Mouse (Mus musculus): Measurements from ENCODE around the gene Mturn. TPM values are rescaled to one million over a fixed set of nuclear protein-coding genes. Genes with fewer than 3 reads are reported as not detected.
A peak's percentile ranks its signal among the peaks of the same experiment; 100 is the strongest.

Gene Mturn
- polyA plus RNA-seq, 1 experiment: 1.4 TPM

- peak overlapping the region; percentile 72 for H3K4me2 ChIP-seq (ENCODE audit: low read depth)
- no peaks in the 10 kb centered on the region for H3K36me3 ChIP-seq (ENCODE audit: control insufficient read depth, insufficient read depth)
- no peaks in the 10 kb centered on the region for H3K79me2 ChIP-seq (ENCODE audit: control insufficient read depth, insufficient read depth)
- TF ChIP-seq TCF3 (IDR thresholded peaks at IDR 0.05; ENCODE audit: insufficient read length, low read depth) (no peak), TCF12 (IDR thresholded peaks at IDR 0.05; ENCODE audit: insufficient read depth, poor library complexity, severe bottlenecking) (peak; percentile 30), MYOG (IDR thresholded peaks at IDR 0.05; ENCODE audit: control insufficient read depth in 1 of 3, insufficient read depth in 1 of 3, insufficient read length in 2 of 3, low read depth in 2 of 3) (peak; percentile 25 to 78 (median 61)), CEBPB (IDR thresholded peaks at IDR 0.05; ENCODE audit: insufficient read depth, poor library complexity, severe bottlenecking) (no peak), MAX (IDR thresholded peaks at IDR 0.05; ENCODE audit: low read depth) (no peak), USF1 (IDR thresholded peaks at IDR 0.05; ENCODE audit: low read depth) (no peak), REST (IDR thresholded peaks at IDR 0.05; ENCODE audit: insufficient read depth, insufficient read length) (no peak), MYOD1 (IDR thresholded peaks at IDR 0.05; ENCODE audit: control insufficient read depth in 1 of 3, insufficient read length in 2 of 3, low read depth in 2 of 3) (peak; percentile 61 to 83 (median 82)), POLR2A (IDR thresholded peaks at IDR 0.05; ENCODE audit: insufficient read length, low read depth) (no peak), SRF (IDR thresholded peaks at IDR 0.05; ENCODE audit: control insufficient read depth, insufficient read length, low read depth) (no peak), POLR2AphosphoS2 (IDR thresholded peaks at IDR 0.05; ENCODE audit: insufficient read length, low read depth) (no peak), E2F4 (IDR thresholded peaks at IDR 0.05; ENCODE audit: insufficient read depth) (no peak)
- no peak overlapping the region for H3ac ChIP-seq (ENCODE audit: control insufficient read depth, insufficient read length)
- no peaks in the 10 kb centered on the region for H3K27me3 ChIP-seq (ENCODE audit: control insufficient read depth, insufficient read depth, insufficient read length)
- H3K4me3 ChIP-seq: no peak overlapping the region
These were observed 24.0 kb downstream of the Mturn start for GRCm38 (mm10) chr6:54705387-54705909.

GRCm38 (mm10) chr6:54706099-54706498 lies 24.7 kb downstream of the Mturn start:
- H3K27me3 ChIP-seq (ENCODE audit: control insufficient read depth, insufficient read depth, insufficient read length): no peaks in the 10 kb centered on the region
- no peak overlapping the region for H3ac ChIP-seq (ENCODE audit: control insufficient read depth, insufficient read length)
- no peaks in the 10 kb centered on the region for H3K79me2 ChIP-seq (ENCODE audit: control insufficient read depth, insufficient read depth)
- no peak overlapping the region for H3K4me3 ChIP-seq
- peak overlapping the region; percentile 72 for H3K4me2 ChIP-seq (ENCODE audit: low read depth)
- no peaks in the 10 kb centered on the region for H3K36me3 ChIP-seq (ENCODE audit: control insufficient read depth, insufficient read depth)
- TF ChIP-seq TCF12 (IDR thresholded peaks at IDR 0.05; ENCODE audit: insufficient read depth, poor library complexity, severe bottlenecking) (no peak), MAX (IDR thresholded peaks at IDR 0.05; ENCODE audit: low read depth) (no peak)

GRCm38 (mm10) chr6:54706611-54707172 lies 25.3 kb downstream of the Mturn start:
- Histone ChIP-seq H3K27me3 (ENCODE audit: control insufficient read depth, insufficient read depth, insufficient read length) (no peaks in the 10 kb centered on the region), H3K4me2 (ENCODE audit: low read depth) (no peak overlapping the region), H3K79me2 (ENCODE audit: control insufficient read depth, insufficient read depth) (no peaks in the 10 kb centered on the region), H3K36me3 (ENCODE audit: control insufficient read depth, insufficient read depth) (no peaks in the 10 kb centered on the region), H3K4me3 (no peak overlapping the region), H3ac (ENCODE audit: control insufficient read depth, insufficient read length) (no peak overlapping the region)
- TF ChIP-seq MYOG (IDR thresholded peaks at IDR 0.05; ENCODE audit: control insufficient read depth in 1 of 3, insufficient read depth in 1 of 3, insufficient read length in 2 of 3, low read depth in 2 of 3) (no peak), TCF12 (IDR thresholded peaks at IDR 0.05; ENCODE audit: insufficient read depth, poor library complexity, severe bottlenecking) (no peak), CEBPB (IDR thresholded peaks at IDR 0.05; ENCODE audit: insufficient read depth, poor library complexity, severe bottlenecking) (no peak), E2F4 (IDR thresholded peaks at IDR 0.05; ENCODE audit: insufficient read depth) (no peak), POLR2AphosphoS2 (IDR thresholded peaks at IDR 0.05; ENCODE audit: insufficient read length, low read depth) (no peak), SRF (IDR thresholded peaks at IDR 0.05; ENCODE audit: control insufficient read depth, insufficient read length, low read depth) (no peak), REST (IDR thresholded peaks at IDR 0.05; ENCODE audit: insufficient read depth, insufficient read length) (no peak), TCF3 (IDR thresholded peaks at IDR 0.05; ENCODE audit: insufficient read length, low read depth) (no peak)

- H3K4me2 ChIP-seq (ENCODE audit: low read depth): no peak overlapping the region
- no peak overlapping the region for H3ac ChIP-seq (ENCODE audit: control insufficient read depth, insufficient read length)
- no peaks in the 10 kb centered on the region for H3K36me3 ChIP-seq (ENCODE audit: control insufficient read depth, insufficient read depth)
- H3K4me3 ChIP-seq: no peak overlapping the region
- TF ChIP-seq MYOD1 (IDR thresholded peaks at IDR 0.05; ENCODE audit: control insufficient read depth in 1 of 3, insufficient read length in 2 of 3, low read depth in 2 of 3) (no peak), E2F4 (IDR thresholded peaks at IDR 0.05; ENCODE audit: insufficient read depth) (no peak), MAX (IDR thresholded peaks at IDR 0.05; ENCODE audit: low read depth) (no peak), TCF3 (IDR thresholded peaks at IDR 0.05; ENCODE audit: insufficient read length, low read depth) (no peak), CEBPB (IDR thresholded peaks at IDR 0.05; ENCODE audit: insufficient read depth, poor library complexity, severe bottlenecking) (no peak), USF1 (IDR thresholded peaks at IDR 0.05; ENCODE audit: low read depth) (no peak), REST (IDR thresholded peaks at IDR 0.05; ENCODE audit: insufficient read depth, insufficient read length) (no peak), SRF (IDR thresholded peaks at IDR 0.05; ENCODE audit: control insufficient read depth, insufficient read length, low read depth) (no peak), POLR2AphosphoS2 (IDR thresholded peaks at IDR 0.05; ENCODE audit: insufficient read length, low read depth) (no peak), POLR2A (IDR thresholded peaks at IDR 0.05; ENCODE audit: insufficient read length, low read depth) (no peak)
- H3K79me2 ChIP-seq (ENCODE audit: control insufficient read depth, insufficient read depth): no peaks in the 10 kb centered on the region
- no peaks in the 10 kb centered on the region for H3K27me3 ChIP-seq (ENCODE audit: control insufficient read depth, insufficient read depth, insufficient read length)
These were observed 27.2 kb downstream of the Mturn start for GRCm38 (mm10) chr6:54708646-54709045.

- no peak overlapping the region for H3K4me2 ChIP-seq (ENCODE audit: low read depth)
- TF ChIP-seq POLR2A (IDR thresholded peaks at IDR 0.05; ENCODE audit: insufficient read length, low read depth) (no peak), TCF3 (IDR thresholded peaks at IDR 0.05; ENCODE audit: insufficient read length, low read depth) (no peak), TCF12 (IDR thresholded peaks at IDR 0.05; ENCODE audit: insufficient read depth, poor library complexity, severe bottlenecking) (no peak), MAX (IDR thresholded peaks at IDR 0.05; ENCODE audit: low read depth) (no peak), CEBPB (IDR thresholded peaks at IDR 0.05; ENCODE audit: insufficient read depth, poor library complexity, severe bottlenecking) (no peak), REST (IDR thresholded peaks at IDR 0.05; ENCODE audit: insufficient read depth, insufficient read length) (no peak), E2F4 (IDR thresholded peaks at IDR 0.05; ENCODE audit: insufficient read depth) (no peak), MYOG (IDR thresholded peaks at IDR 0.05; ENCODE audit: control insufficient read depth in 1 of 3, insufficient read depth in 1 of 3, insufficient read length in 2 of 3, low read depth in 2 of 3) (no peak), USF1 (IDR thresholded peaks at IDR 0.05; ENCODE audit: low read depth) (no peak), POLR2AphosphoS2 (IDR thresholded peaks at IDR 0.05; ENCODE audit: insufficient read length, low read depth) (no peak), MYOD1 (IDR thresholded peaks at IDR 0.05; ENCODE audit: control insufficient read depth in 1 of 3, insufficient read length in 2 of 3, low read depth in 2 of 3) (no peak)
- no peak overlapping the region for H3ac ChIP-seq (ENCODE audit: control insufficient read depth, insufficient read length)
- H3K4me3 ChIP-seq: no peak overlapping the region
- H3K36me3 ChIP-seq (ENCODE audit: control insufficient read depth, insufficient read depth): no peaks in the 10 kb centered on the region
- H3K79me2 ChIP-seq (ENCODE audit: control insufficient read depth, insufficient read depth): no peaks in the 10 kb centered on the region
- no peaks in the 10 kb centered on the region for H3K27me3 ChIP-seq (ENCODE audit: control insufficient read depth, insufficient read depth, insufficient read length)
These were observed 34.3 kb downstream of the Mturn start for GRCm38 (mm10) chr6:54715697-54716096.
